Mouse (Mus musculus) myocyte (in vitro differentiated cells): ENCODE results near the gene Timm17a. TPM values are rescaled to one million over a fixed set of nuclear protein-coding genes. Genes with fewer than 3 reads are reported as not detected.

Experiments
- H3K27me3 ChIP-seq: one replicate; pipeline ENCODE4 v1.6.1; 2011; ENCODE audit not compliant: control insufficient read depth, insufficient read depth, insufficient read length
- H3K36me3 ChIP-seq: one replicate; pipeline ENCODE4 v1.6.1; 2011; ENCODE audit not compliant: control insufficient read depth, insufficient read depth
- H3K4me2 ChIP-seq: one replicate; pipeline ENCODE4 v1.6.1; 2011; ENCODE audit warnings: low read depth, control low read depth
- H3K4me3 ChIP-seq: one replicate; pipeline ENCODE4 v1.5.1; 2011; ENCODE audit warnings: mild to moderate bottlenecking, control low read depth, moderate library complexity
- H3K79me2 ChIP-seq: one replicate; pipeline ENCODE4 v1.6.1; 2011; ENCODE audit not compliant: control insufficient read depth, insufficient read depth
- H3ac ChIP-seq: one replicate; pipeline ENCODE4 v1.6.1; 2011; ENCODE audit not compliant: control insufficient read depth, insufficient read length
- CEBPB ChIP-seq: IDR thresholded peaks from 2 replicates; pipeline ENCODE4 v1.6.1; 2011; ENCODE audit warnings: mild to moderate bottlenecking, moderate library complexity; ENCODE audit not compliant: poor library complexity, insufficient read depth, severe bottlenecking
- E2F4 ChIP-seq: IDR thresholded peaks from one replicate; pipeline ENCODE4 v1.6.1; 2011; ENCODE audit warnings: mild to moderate bottlenecking, control low read depth, moderate library complexity; ENCODE audit not compliant: insufficient read depth
- MAX ChIP-seq: IDR thresholded peaks from one replicate; pipeline ENCODE4 v1.6.1; 2011; ENCODE audit warnings: low read depth, mild to moderate bottlenecking, control low read depth
- MYOD1 ChIP-seq, 3 experiments: IDR thresholded peaks; one replicate each; pipeline ENCODE4 v1.6.1; 2011; ENCODE audit warnings: control low read depth in 2 of 3, low read depth in 2 of 3, mild to moderate bottlenecking in 2 of 3, moderate library complexity in 1 of 3; ENCODE audit not compliant: insufficient read length in 2 of 3, control insufficient read depth in 1 of 3
- MYOG ChIP-seq, 3 experiments: IDR thresholded peaks; one replicate each; pipeline ENCODE4 v1.6.1; 2011; ENCODE audit warnings: control low read depth in 2 of 3, low read depth in 2 of 3, mild to moderate bottlenecking in 2 of 3; ENCODE audit not compliant: insufficient read length in 2 of 3, control insufficient read depth in 1 of 3, insufficient read depth in 1 of 3
- POLR2A ChIP-seq: IDR thresholded peaks from one replicate; pipeline ENCODE4 v1.6.1; 2011; ENCODE audit warnings: low read depth, mild to moderate bottlenecking, control low read depth, moderate library complexity; ENCODE audit not compliant: insufficient read length
- POLR2AphosphoS2 ChIP-seq: IDR thresholded peaks from one replicate; pipeline ENCODE4 v1.6.1; 2011; ENCODE audit warnings: low read depth, control low read depth; ENCODE audit not compliant: insufficient read length
- REST ChIP-seq: IDR thresholded peaks from one replicate; pipeline ENCODE4 v1.6.1; 2011; ENCODE audit warnings: mild to moderate bottlenecking, control low read depth, moderate library complexity; ENCODE audit not compliant: insufficient read depth, insufficient read length
- SRF ChIP-seq: IDR thresholded peaks from one replicate; pipeline ENCODE4 v1.6.1; 2011; ENCODE audit warnings: low read depth; ENCODE audit not compliant: control insufficient read depth, insufficient read length
- TCF12 ChIP-seq: IDR thresholded peaks from one replicate; pipeline ENCODE4 v1.6.1; 2011; ENCODE audit warnings: mild to moderate bottlenecking, control low read depth; ENCODE audit not compliant: poor library complexity, insufficient read depth, severe bottlenecking
- TCF3 ChIP-seq: IDR thresholded peaks from one replicate; pipeline ENCODE4 v1.6.1; 2011; ENCODE audit warnings: low read depth, control low read depth; ENCODE audit not compliant: insufficient read length
- USF1 ChIP-seq: IDR thresholded peaks from one replicate; pipeline ENCODE4 v1.6.1; 2011; ENCODE audit warnings: low read depth, mild to moderate bottlenecking, control low read depth, moderate library complexity
- polyA plus RNA-seq: library from polyadenylated mRNA; unstranded; fragments of >200 nt; fragmentation: generic; extraction: Trizol; gene quantifications from one replicate; pipeline ENCODE4 v1.2.1, GENCODE M21; 2012; ENCODE audit warnings: missing spikeins

Timm17a gene
- polyA plus RNA-seq, 1 experiment = 172 TPM

DNA sequence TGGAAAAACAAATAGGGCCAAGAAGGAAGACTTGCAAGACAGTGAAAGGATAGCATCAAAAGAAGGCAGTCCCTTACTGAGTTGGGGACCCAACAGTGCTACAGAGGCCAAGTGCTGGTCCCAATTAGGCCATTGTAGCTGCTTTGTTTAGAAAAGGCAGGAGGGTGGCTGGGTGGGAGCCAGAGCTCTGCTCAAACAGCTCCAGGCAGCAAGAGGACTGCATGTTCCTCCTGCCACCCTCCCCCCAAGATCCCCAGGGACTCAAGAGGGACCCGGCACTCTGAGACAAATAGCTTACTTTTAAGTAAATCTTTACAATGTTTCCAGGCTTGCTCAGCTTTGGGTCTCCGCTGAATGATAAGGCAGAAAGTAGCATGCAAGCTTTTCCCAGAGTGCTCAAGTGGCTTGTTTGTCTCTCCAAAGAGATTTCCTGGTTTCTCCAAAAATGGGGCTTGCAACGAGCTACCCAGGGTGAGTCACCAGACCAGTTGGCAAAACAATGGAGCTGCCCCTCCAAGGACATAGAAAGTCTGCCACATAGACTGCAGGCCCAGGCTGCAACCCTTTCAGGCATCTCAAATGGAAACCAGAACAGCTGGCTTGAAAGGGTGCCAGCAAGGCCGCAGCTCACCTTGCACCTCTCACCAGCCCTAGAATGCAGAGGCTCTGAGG is 34.1 kb upstream of the Timm17a start:
- Histone ChIP-seq H3K36me3 (no peaks in the 10 kb centered on the region), H3K27me3 (no peaks in the 10 kb centered on the region), H3K4me3 (no peak overlapping the region), H3K4me2 (peak overlapping the region; percentile 76), H3K79me2 (no peaks in the 10 kb centered on the region), H3ac (no peak overlapping the region)
- TF ChIP-seq E2F4 = no peak
- TF ChIP-seq CEBPB = no peak
- no peak for TF ChIP-seq REST
- no peak for TF ChIP-seq MAX
- TF ChIP-seq MYOG (IDR thresholded peaks at IDR 0.05; ENCODE audit: control insufficient read depth in 1 of 3, insufficient read depth in 1 of 3, insufficient read length in 2 of 3, low read depth in 2 of 3) = peak in 2 of 3 experiments; percentile 8 to 65
- no peak for TF ChIP-seq POLR2A
- peak in 2 of 3 experiments; percentile 46 to 51 for TF ChIP-seq MYOD1 (IDR thresholded peaks at IDR 0.05; ENCODE audit: control insufficient read depth in 1 of 3, insufficient read length in 2 of 3, low read depth in 2 of 3)
- TF ChIP-seq TCF3 = no peak
- TF ChIP-seq POLR2AphosphoS2 = no peak
- TF ChIP-seq USF1 = no peak
- TF ChIP-seq SRF = peak; percentile 56

DNA sequence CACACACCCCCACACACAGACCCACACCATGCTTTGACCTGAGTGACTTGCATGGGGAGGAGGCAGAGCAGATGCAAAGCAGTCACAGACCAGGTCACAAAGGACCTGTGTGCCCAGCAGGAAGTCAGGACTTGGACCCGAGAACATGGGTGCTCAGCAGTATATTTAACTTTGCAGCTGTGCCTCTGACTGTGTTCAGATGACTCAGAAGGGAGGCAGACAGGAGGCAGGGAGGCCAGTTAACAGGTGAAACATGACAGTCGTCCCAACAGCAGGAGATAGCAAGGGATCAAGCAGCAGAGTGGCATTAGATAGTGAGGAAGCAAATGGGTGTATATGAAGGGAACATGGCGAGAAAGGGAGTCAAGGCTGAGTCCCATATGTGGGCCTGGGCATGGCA is 33.3 kb upstream of the Timm17a start:
- Histone ChIP-seq H3K27me3 (no peaks in the 10 kb centered on the region), H3K4me2 (peak overlapping the region; percentile 76), H3K4me3 (no peak overlapping the region), H3K36me3 (no peaks in the 10 kb centered on the region), H3K79me2 (no peaks in the 10 kb centered on the region), H3ac (no peak overlapping the region)
- peak; percentile 63 for TF ChIP-seq TCF3
- TF ChIP-seq E2F4 = no peak
- TF ChIP-seq MAX = no peak
- TF ChIP-seq TCF12 = peak; percentile 82
- peak; percentile 81 to 95 (median 92) for TF ChIP-seq MYOD1 (IDR thresholded peaks at IDR 0.05; ENCODE audit: control insufficient read depth in 1 of 3, insufficient read length in 2 of 3, low read depth in 2 of 3)
- peak; percentile 70 to 95 (median 94) for TF ChIP-seq MYOG (IDR thresholded peaks at IDR 0.05; ENCODE audit: control insufficient read depth in 1 of 3, insufficient read depth in 1 of 3, insufficient read length in 2 of 3, low read depth in 2 of 3)
- no peak for TF ChIP-seq POLR2A

DNA sequence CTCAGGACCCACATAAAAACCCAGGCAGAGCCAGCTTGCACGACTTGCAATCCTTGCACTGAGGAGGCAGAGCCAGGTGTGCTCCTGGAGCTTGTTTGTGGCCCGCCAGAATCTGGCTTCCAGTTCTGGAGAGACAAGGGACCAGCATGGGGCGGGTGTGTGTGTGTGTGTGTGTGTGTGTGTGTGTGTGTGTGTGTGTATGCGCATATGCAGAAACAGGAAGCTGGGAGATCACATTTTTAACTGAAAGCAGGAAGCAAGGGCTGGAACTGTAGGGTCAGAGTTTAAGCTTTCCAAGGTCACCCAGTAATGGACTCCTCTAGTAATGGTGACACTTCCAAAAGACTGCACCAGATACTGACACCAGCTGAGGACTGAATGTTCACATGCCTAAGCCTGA is 30.4 kb upstream of the Timm17a start:
- Histone ChIP-seq H3K79me2 (no peaks in the 10 kb centered on the region), H3K36me3 (no peaks in the 10 kb centered on the region), H3K4me2 (no peak overlapping the region), H3K27me3 (no peaks in the 10 kb centered on the region), H3K4me3 (no peak overlapping the region), H3ac (no peak overlapping the region)
- TF ChIP-seq SRF = no peak
- no peak for TF ChIP-seq USF1
- no peak for TF ChIP-seq POLR2AphosphoS2
- TF ChIP-seq CEBPB = no peak
- TF ChIP-seq E2F4 = no peak
- TF ChIP-seq TCF12 = no peak
- TF ChIP-seq MYOG (IDR thresholded peaks at IDR 0.05; ENCODE audit: control insufficient read depth in 1 of 3, insufficient read depth in 1 of 3, insufficient read length in 2 of 3, low read depth in 2 of 3) = no peak
- TF ChIP-seq POLR2A = no peak
- TF ChIP-seq MAX = no peak
- TF ChIP-seq MYOD1 (IDR thresholded peaks at IDR 0.05; ENCODE audit: control insufficient read depth in 1 of 3, insufficient read length in 2 of 3, low read depth in 2 of 3) = no peak
- TF ChIP-seq TCF3 = no peak
- no peak for TF ChIP-seq REST

DNA sequence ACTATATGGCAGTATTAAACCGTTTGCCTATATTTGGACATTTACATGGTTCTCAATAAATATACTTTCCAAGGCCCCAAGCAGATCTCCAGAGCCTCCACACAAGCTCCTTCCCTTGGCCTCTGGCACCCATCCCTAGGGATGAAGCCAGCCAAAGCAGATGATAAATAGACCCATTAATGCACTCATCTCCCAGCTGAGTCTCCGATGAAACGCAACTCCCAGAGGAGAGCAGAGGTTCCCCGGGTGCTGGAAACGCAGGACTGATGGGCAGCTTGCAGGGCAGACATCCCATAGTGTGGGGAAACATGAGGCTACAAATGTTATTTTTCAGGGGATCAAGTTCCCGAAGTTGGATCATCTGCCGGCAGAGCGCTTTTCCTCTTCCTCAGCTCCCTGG is 28.4 kb upstream of the Timm17a start:
- no peaks in the 10 kb centered on the region for H3K36me3 ChIP-seq
- no peak overlapping the region for H3ac ChIP-seq
- peak overlapping the region; percentile 52 for H3K4me2 ChIP-seq
- no peak overlapping the region for H3K4me3 ChIP-seq
- TF ChIP-seq CEBPB (no peak), SRF (no peak), MYOG (IDR thresholded peaks at IDR 0.05; ENCODE audit: control insufficient read depth in 1 of 3, insufficient read depth in 1 of 3, insufficient read length in 2 of 3, low read depth in 2 of 3) (no peak), E2F4 (no peak), MAX (no peak), TCF3 (no peak), USF1 (no peak), MYOD1 (IDR thresholded peaks at IDR 0.05; ENCODE audit: control insufficient read depth in 1 of 3, insufficient read length in 2 of 3, low read depth in 2 of 3) (no peak), POLR2A (no peak), POLR2AphosphoS2 (no peak), TCF12 (no peak), REST (no peak)
- no peaks in the 10 kb centered on the region for H3K27me3 ChIP-seq
- H3K79me2 ChIP-seq = no peaks in the 10 kb centered on the region

DNA sequence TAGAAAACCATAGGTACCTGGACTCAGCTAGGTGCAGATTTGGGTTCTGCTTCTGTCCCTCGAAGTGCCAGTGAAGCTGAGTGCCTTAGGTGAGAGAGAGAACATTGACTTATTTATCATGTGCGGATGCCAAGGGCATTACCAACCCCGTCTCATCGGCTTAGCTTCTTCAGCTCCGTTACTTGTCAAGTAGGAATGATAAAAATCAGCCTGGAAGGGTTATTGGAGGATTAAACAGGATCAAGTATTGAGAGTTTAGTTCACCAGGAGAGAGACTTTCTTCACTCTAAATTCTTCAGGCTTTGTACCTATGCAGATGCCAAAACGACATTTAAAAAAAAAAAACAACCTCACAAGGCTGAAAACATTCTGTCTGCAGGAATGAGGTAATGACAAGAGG is 17.0 kb upstream of the Timm17a start:
- H3ac ChIP-seq = no peak overlapping the region
- H3K27me3 ChIP-seq = no peaks in the 10 kb centered on the region
- no peak overlapping the region for H3K4me3 ChIP-seq
- TF ChIP-seq TCF3 (no peak), POLR2AphosphoS2 (no peak), REST (no peak), POLR2A (no peak), CEBPB (no peak), MAX (no peak), MYOG (IDR thresholded peaks at IDR 0.05; ENCODE audit: control insufficient read depth in 1 of 3, insufficient read depth in 1 of 3, insufficient read length in 2 of 3, low read depth in 2 of 3) (no peak), USF1 (no peak), MYOD1 (IDR thresholded peaks at IDR 0.05; ENCODE audit: control insufficient read depth in 1 of 3, insufficient read length in 2 of 3, low read depth in 2 of 3) (no peak), SRF (no peak), TCF12 (no peak), E2F4 (no peak)
- H3K79me2 ChIP-seq = no peaks in the 10 kb centered on the region
- no peaks in the 10 kb centered on the region for H3K36me3 ChIP-seq
- H3K4me2 ChIP-seq = no peak overlapping the region
